Mouse (Mus musculus) lung, postnatal 36 days (tissue): ENCODE data around the gene Itga9.

Experiments
- DNase-seq: peaks from one replicate; pipeline ENCODE4 v3.0.0; 2022; ENCODE audit warnings: mixed read lengths

Itga9 gene

DNA sequence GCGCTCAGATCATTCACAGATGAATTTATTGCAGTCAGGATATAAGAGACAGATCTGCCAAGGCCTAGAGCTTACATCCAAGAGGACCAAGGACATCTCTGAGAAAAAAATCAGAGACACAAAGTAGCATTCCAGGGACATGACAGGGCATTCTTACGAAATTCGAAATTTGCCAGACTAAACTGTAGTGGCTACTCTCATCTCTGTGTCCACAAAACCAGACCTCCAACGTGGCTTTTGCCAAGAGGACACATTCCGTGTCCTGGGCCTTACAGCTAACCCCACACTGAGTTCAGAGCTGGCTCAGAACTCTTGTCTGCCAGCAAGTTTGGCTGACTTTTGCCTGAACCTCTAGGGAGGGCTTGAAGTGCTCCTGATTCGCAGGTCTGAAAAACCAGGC is 279.3 kb downstream of the Itga9 start:
- DNase-seq, result peak; percentile 62

GRCm38 (mm10) chr9:118887201-118887600 is 280.7 kb downstream of the Itga9 start:
- DNase-seq, result no peak

DNA sequence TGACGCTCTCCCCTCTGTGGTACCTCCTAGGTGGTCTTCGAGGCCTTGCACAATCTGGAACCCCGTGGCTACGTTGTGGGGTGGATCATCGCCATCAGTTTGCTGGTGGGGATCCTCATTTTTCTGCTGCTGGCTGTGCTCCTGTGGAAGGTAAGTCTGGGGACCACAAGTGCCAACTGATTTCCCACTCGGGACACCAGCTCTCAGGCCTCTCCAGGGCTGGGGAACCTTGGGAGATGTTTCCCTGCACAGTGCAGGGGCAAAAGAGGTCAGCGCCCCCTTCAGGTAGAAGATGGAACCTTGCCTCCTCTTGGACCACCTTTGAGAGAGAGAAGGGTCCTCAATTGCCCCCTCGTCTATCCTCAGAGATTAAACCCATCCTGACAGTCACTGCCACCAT is 281.2 kb downstream of the Itga9 start:
- no peak for DNase-seq

DNA sequence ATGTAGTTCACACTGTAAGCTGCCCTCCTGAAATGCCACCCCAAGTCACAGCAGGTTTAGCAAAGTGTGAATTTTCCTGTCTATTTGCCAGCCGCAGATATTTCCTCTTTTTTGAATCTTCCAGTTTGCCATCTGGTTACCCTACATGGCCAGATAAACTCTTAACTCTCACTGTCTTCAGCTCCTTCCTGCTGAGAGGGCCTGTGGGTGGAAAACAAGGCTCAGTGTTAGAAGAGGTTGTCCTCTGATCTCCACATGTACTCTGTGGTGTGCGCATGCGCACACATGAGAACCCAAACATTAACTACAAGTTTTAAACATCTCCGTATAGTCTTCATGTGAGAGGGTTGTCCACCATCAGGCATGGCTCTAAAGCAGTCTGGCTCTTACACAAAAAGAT is 283.7 kb downstream of the Itga9 start:
- no peak for DNase-seq

DNA sequence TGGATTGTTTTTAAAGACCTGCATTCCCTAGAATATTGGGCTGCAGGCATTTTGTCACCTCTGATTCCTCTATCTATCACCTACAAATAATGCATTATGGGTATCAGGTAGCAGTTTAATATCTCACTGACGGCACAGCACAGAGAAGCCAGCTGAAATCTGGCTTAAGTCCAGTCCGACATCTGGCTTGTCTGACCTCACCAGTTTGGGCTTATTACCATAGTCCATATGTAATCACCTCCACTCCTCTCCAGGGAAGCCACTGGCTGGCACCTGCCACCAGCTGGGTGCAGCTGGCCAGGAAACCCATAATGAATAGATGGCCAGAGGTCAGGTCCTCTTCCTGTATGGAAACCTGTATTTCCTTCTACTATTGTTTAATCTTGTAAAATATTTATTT is 284.2 kb downstream of the Itga9 start:
- peak; percentile 25 for DNase-seq

DNA sequence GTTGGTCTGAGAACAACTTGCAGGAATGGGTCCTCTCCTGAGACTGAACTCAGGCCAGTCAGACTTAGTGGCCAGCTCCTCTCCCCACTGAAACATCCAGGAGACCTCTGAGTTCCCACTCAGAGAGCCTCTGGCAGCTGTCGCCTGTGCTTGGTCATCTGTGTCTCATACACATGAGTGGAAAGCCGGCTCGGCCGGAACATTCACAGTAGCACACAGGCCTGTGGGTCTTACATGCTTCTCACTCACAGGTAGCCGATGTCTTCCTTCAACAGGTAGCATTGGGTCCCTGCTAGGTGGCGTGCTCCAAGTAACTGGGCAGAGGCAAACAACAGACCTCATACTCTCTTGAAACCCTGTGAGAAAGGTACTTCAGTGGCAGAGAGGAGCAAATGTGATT is 284.6 kb downstream of the Itga9 start:
- DNase-seq, result no peak

GRCm38 (mm10) chr9:118891593-118891992 is 285.1 kb downstream of the Itga9 start:
- no peak for DNase-seq

GRCm38 (mm10) chr9:118895101-118895500 is 288.6 kb downstream of the Itga9 start:
- DNase-seq, result peak; percentile 16

DNA sequence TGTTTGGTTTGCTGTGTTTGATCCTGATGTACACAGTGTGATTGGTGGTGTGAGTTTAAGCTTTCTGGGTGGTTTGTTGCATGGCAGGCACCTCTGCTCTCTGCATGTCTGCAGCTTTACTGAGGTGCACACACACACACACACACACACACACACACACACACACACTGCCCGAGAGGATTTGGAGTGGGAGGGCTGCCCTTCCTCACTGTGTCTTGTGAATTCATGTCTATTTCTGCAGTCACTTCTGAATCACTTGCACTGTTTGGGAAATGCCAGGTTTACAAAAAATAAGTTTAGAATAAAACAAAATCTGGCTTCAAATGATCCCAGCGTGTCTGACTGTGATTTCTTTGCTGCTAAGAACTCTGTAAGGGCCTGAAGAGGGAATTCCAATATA is 294.2 kb downstream of the Itga9 start:
- no peak for DNase-seq

DNA sequence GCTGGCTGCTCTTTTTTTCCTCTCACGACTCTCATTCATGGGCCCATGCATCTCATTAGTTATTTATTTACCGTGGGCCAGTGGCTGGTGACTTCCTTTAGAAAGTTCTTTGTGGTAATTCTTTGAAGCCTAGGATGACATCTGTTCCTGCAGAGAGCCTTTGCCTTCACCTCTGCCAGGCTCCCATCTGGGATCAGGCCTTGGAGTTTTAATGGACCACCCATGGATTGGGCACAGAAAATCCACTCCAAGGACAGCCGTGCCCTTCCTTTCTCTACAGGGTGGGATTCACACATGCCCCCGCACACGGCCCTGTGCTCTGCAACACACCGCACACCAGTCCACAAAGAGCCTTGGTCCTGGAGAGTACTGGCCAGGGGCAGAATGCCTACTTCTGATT is 295.4 kb downstream of the Itga9 start:
- no peak for DNase-seq

- peak; percentile 92 for DNase-seq
These were observed 301.6 kb downstream of the Itga9 start for GRCm38 (mm10) chr9:118907934-118908620.

- DNase-seq, result peak; percentile 80
These were observed 306.6 kb downstream of the Itga9 start for GRCm38 (mm10) chr9:118913048-118913447.

GRCm38 (mm10) chr9:118913613-118914012 is 307.1 kb downstream of the Itga9 start:
- no peak for DNase-seq

DNA sequence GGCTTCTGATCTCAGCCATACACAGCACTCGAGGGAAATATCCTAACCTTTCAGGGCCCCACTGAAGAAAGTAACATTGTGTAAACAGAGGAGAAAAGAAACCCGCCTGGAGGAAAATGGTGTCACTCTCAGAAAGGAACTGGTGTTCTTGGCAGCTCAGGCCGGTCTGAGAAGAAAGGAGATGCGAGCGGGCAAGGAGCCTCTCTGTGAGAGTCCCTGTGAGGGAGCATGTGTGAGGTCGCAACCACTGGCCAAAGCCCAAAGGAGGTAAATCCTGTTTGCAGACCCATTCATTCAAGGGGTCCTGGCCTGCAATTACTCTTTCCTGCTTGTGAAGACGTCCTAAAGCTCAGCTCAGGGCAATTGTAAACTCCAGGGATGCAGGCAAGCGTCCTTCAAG is 308.1 kb downstream of the Itga9 start:
- DNase-seq, result no peak

DNA sequence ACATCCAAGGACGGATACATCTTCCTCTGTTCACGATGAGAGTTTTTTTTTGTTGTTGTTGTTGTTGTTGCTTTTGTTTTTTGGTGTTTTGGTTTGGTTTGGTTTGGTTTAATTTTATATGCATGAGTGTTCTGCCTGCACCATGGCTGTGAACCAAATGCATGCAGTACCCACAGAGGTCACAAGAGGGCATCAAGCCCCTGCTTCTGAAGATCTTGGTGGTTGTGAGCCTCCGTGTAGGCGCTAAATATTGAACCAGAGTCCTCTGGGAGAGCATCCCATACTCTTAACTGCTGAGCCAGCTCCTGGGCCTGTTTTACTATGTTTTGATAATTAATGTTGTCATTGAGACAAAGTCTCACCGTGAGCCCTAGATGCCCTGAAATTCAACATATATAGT is 308.8 kb downstream of the Itga9 start:
- peak; percentile 61 for DNase-seq

DNA sequence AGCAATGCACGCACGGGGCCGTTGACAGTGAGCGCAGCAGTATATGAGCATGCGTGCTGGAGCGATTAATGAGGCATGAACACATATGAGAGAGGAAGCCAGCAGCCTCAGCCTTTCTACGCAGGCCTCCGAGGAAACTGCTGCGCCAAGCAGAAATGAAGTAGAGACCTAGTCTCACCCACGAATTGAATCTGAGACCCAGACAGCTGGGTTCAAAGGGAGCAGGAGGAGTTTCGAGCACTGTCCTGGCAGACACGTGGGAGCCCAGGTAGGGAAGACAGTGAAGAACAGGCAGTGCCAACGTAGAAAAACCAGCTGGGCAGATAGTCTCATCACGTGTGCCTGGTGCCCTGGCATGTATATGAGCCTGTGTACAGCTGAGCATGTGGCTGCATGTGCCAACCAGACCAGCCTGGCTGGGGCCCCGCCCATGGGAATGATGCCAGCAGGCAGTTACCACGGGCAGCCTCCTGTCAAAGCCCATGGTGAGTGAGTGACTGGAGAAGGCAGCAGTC is 313.2 kb downstream of the Itga9 start:
- DNase-seq, result peak; percentile 53

- peak; percentile 91 for DNase-seq
These were observed 314.5 kb downstream of the Itga9 start for GRCm38 (mm10) chr9:118920798-118921515.

- DNase-seq, result no peak
These were observed 315.4 kb downstream of the Itga9 start for GRCm38 (mm10) chr9:118921926-118922325.

GRCm38 (mm10) chr9:118924554-118925085 is 318.1 kb downstream of the Itga9 start:
- no peak for DNase-seq

- peak; percentile 99 for DNase-seq
These were observed 319.0 kb downstream of the Itga9 start for GRCm38 (mm10) chr9:118925286-118926110.

- DNase-seq, result peak; percentile 45
These were observed 319.7 kb downstream of the Itga9 start, which contains the start of gene Ctdspl for GRCm38 (mm10) chr9:118926111-118926650. TSS of gene Ctdspl (plus strand) at chr9:118926453.

DNA sequence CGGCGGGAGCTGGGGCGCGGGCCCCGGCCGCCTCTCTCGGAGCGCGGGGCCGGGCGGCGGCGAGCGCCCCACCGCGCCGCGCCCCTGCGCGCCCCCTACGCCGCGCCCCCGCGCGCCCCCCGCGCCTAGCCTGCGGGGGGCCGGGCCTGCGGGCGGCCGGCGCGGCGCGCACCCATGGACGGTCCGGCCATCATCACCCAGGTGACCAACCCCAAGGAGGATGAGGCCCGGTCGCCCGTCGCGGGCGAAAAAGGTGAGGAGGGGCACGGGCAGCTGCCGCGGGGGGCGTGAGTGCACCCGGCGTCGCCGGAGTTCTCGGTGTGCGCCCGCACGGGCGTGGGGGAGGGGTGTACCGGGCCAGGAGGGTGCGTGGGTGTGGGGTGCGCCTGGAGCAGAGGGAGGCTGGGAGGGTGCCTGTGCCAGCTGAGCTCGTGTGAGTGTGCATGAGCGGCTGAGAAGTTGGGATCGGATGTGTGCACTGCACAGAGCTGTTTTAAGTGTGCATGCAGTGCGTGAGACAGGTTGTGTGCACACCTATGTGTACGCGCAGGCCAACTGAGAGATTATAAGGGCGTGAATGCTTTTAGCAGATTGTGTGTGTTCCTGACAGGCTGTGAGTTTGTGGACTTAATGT is 320.3 kb downstream of the Itga9 start:
- peak; percentile 58 for DNase-seq
